ENCODE assay signal across 25 mouse cellular contexts in genomic region chr3:157080585-157080984, GRCm38 (mm10).
DNase-seq lines count a peak whose midpoint lies in the region; ATAC-seq and TF ChIP-seq lines count a peak whose summit lies in the region.
"Had no signal": no experiment of that assay in that cellular context is flagged by ENCODE, and none has a peak within 500 bp of the region (broad histone marks: within the 10 kb centered on the region; RNA-seq: fewer than 3 reads in every experiment).

No protein-coding gene starts in this region.

- no peaks in the 10 kb centered on the region for H3K4me1 ChIP-seq in heart, embryonic 10.5 days
- peaks cover 17% of the 10 kb centered on the region for H3K4me1 ChIP-seq in heart, embryonic 13.5 days
- no peaks in the 10 kb centered on the region for H3K4me1 ChIP-seq in kidney, embryonic 15.5 days
- H3K4me1 ChIP-seq in lung, embryonic 14.5 days (ENCODE audit: insufficient read depth): peaks cover 4% of the 10 kb centered on the region; the same call in 1 of the 2 replicates
- H3K4me1 ChIP-seq: embryonic facial prominence, embryonic 10.5 days; embryonic facial prominence, embryonic 13.5 days; forebrain, embryonic 12.5 days; forebrain, embryonic 15.5 days had no signal

- no peaks in the 10 kb centered on the region for H3K27me3 ChIP-seq in heart, embryonic 10.5 days (ENCODE audit: insufficient read depth, poor library complexity, severe bottlenecking)
- no peaks in the 10 kb centered on the region for H3K27me3 ChIP-seq in heart, embryonic 13.5 days (replicated peaks)
- H3K27me3 ChIP-seq in kidney, embryonic 15.5 days: no peaks in the 10 kb centered on the region
- H3K27me3 ChIP-seq in lung, embryonic 14.5 days (ENCODE audit: insufficient read depth, low read length): no peaks in the 10 kb centered on the region
- H3K27me3 ChIP-seq: embryonic facial prominence, embryonic 13.5 days; forebrain, embryonic 12.5 days; forebrain, embryonic 15.5 days had no signal

- H3K27ac ChIP-seq in heart, embryonic 10.5 days: peak overlapping the region; percentile 56; the same call in 1 of the 2 replicates
- peak overlapping the region; percentile 71 for H3K27ac ChIP-seq in heart, embryonic 13.5 days (replicated peaks)
- H3K27ac ChIP-seq in kidney, embryonic 15.5 days: peak overlapping the region; percentile 68
- 0 out of 2 replicates have a peak overlapping the region, but pooled peaks have one; percentile 55 for H3K27ac ChIP-seq in lung, embryonic 14.5 days (ENCODE audit: low read depth)
- H3K27ac ChIP-seq: embryonic facial prominence, embryonic 10.5 days; embryonic facial prominence, embryonic 13.5 days; forebrain, embryonic 12.5 days; forebrain, embryonic 15.5 days; hindbrain, embryonic 14.5 days; hindbrain, postnatal 0 days had no signal

- WGBS in heart, embryonic 10.5 days: 82% methylated on average over 1 of the region's 1 CpGs
- 64% methylated on average over 1 of the region's 1 CpGs for WGBS in heart, embryonic 13.5 days
- 93% methylated on average over 1 of the region's 1 CpGs for WGBS in kidney, embryonic 15.5 days
- 73% methylated on average over 1 of the region's 1 CpGs for WGBS in lung, embryonic 14.5 days

- no peak overlapping the region for H3K4me2 ChIP-seq in heart, embryonic 13.5 days
- H3K4me2 ChIP-seq in kidney, embryonic 15.5 days: no peak overlapping the region
- no peak overlapping the region for H3K4me2 ChIP-seq in lung, embryonic 14.5 days
- H3K4me2 ChIP-seq: embryonic facial prominence, embryonic 13.5 days; forebrain, embryonic 12.5 days; forebrain, embryonic 15.5 days; hindbrain, embryonic 14.5 days had no signal

- TF ChIP-seq CTCF in lung, embryonic 14.5 days (IDR thresholded peaks at IDR 0.05; ENCODE audit: low read depth): no peak

- no peaks in the 10 kb centered on the region for H3K36me3 ChIP-seq in heart, embryonic 10.5 days
- no peaks in the 10 kb centered on the region for H3K36me3 ChIP-seq in heart, embryonic 13.5 days
- no peaks in the 10 kb centered on the region for H3K36me3 ChIP-seq in kidney, embryonic 15.5 days
- no peaks in the 10 kb centered on the region for H3K36me3 ChIP-seq in lung, embryonic 14.5 days (ENCODE audit: insufficient read depth)
- H3K36me3 ChIP-seq: embryonic facial prominence, embryonic 10.5 days; embryonic facial prominence, embryonic 13.5 days; forebrain, embryonic 12.5 days; forebrain, embryonic 15.5 days had no signal

- ATAC-seq in heart, embryonic 13.5 days (ENCODE audit: extremely low read depth, insufficient number of reproducible peaks, low FRiP score, low TSS enrichment): no peak
- no peak for ATAC-seq in kidney, embryonic 15.5 days (replicated peaks; ENCODE audit: low FRiP score)
- ATAC-seq in lung, embryonic 14.5 days (ENCODE audit: insufficient read depth): peak; percentile 62; the same call in 1 of the 2 replicates
- ATAC-seq: activated CD4-positive, CD25-positive, alpha-beta regulatory T cell, adult 4 months; forebrain, embryonic 15.5 days; hindbrain, postnatal 0 days; inflammation-experienced regulatory T-cells, adult 6 months had no signal

- H3K9ac ChIP-seq in heart, embryonic 13.5 days: no peak overlapping the region
- no peak overlapping the region for H3K9ac ChIP-seq in kidney, embryonic 15.5 days
- H3K9ac ChIP-seq in lung, embryonic 14.5 days: no peak overlapping the region
- H3K9ac ChIP-seq: embryonic facial prominence, embryonic 13.5 days; forebrain, embryonic 12.5 days; forebrain, embryonic 15.5 days; hindbrain, embryonic 14.5 days had no signal

- no peak overlapping the region for H3K4me3 ChIP-seq in heart, embryonic 10.5 days
- H3K4me3 ChIP-seq in heart, embryonic 13.5 days: no peak overlapping the region
- no peak overlapping the region for H3K4me3 ChIP-seq in kidney, embryonic 15.5 days (replicated peaks)
- H3K4me3 ChIP-seq in lung, embryonic 14.5 days (ENCODE audit: low read depth, low read length): no peak overlapping the region
- H3K4me3 ChIP-seq: embryonic facial prominence, embryonic 10.5 days; embryonic facial prominence, embryonic 13.5 days; erythroblast, embryonic 14.5 days; forebrain, embryonic 12.5 days; forebrain, embryonic 15.5 days had no signal

- DNase-seq in heart, embryonic 10.5 days (ENCODE audit: low spot score): no peak
- no peak for DNase-seq in heart, postnatal 36 days
- no peak for DNase-seq in heart, adult 11 months
- DNase-seq in kidney, adult 9 months: no peak
- DNase-seq in lung, embryonic 14.5 days: peak; percentile 50
- no peak for DNase-seq in lung, adult 18-20 months
- DNase-seq: adrenal gland, adult 8-10 months; adrenal gland, postnatal 25 days; cerebellum, adult 11-12 months; cerebellum, adult 8-10 months; cerebellum, postnatal 36 days; embryo, embryonic 11 days; gastrocnemius, postnatal 25 days; heart, postnatal 4 days had no signal

- no peaks in the 10 kb centered on the region for H3K9me3 ChIP-seq in heart, embryonic 10.5 days
- no peaks in the 10 kb centered on the region for H3K9me3 ChIP-seq in heart, embryonic 13.5 days
- H3K9me3 ChIP-seq in kidney, embryonic 15.5 days (replicated peaks): no peaks in the 10 kb centered on the region
- no peaks in the 10 kb centered on the region for H3K9me3 ChIP-seq in lung, embryonic 14.5 days (ENCODE audit: low read depth, low read length)
- H3K9me3 ChIP-seq: embryonic facial prominence, embryonic 10.5 days; embryonic facial prominence, embryonic 13.5 days; forebrain, embryonic 12.5 days; forebrain, embryonic 15.5 days had no signal

- intact Hi-C loops in heart, postnatal 36 days (cut with DNase I): no loop called here
